Mouse (Mus musculus) c-Kit-negative CD71-positive TER-119-positive erythroid progenitor cells, embryonic 14.5 days (primary cell): ENCODE data around the gene Tmem229b.
"Not testable (repeated sequence)": the region's sequence is repeated elsewhere in the genome, so short reads cannot be mapped to it uniquely, and the experiment has no call there.

Source experiments
- DNase-seq: peaks from one replicate; pipeline ENCODE4 v3.0.0-alpha.2; 2013; ENCODE audit warnings: low read depth, low spot score

Gene Tmem229b

GRCm38 (mm10) chr12:79006478-79007125, 825 bp downstream of the Tmem229b start:
- DNase-seq = no peak

- DNase-seq = no peak
These were observed 1.4 kb downstream of the Tmem229b start for GRCm38 (mm10) chr12:79006076-79006475.

GRCm38 (mm10) chr12:79005456-79005855, 2.0 kb downstream of the Tmem229b start:
- DNase-seq = no peak

- no peak for DNase-seq
These were observed 4.4 kb downstream of the Tmem229b start for GRCm38 (mm10) chr12:79002978-79003377.

- DNase-seq = no peak
These were observed 5.0 kb downstream of the Tmem229b start for GRCm38 (mm10) chr12:79002406-79002805.

GRCm38 (mm10) chr12:78996711-78997110, 10.7 kb downstream of the Tmem229b start:
- DNase-seq = no peak

- no peak for DNase-seq
These were observed 11.2 kb downstream of the Tmem229b start for GRCm38 (mm10) chr12:78996271-78996670.

GRCm38 (mm10) chr12:78987581-78988081, 19.8 kb downstream of the Tmem229b start:
- DNase-seq = no peak

GRCm38 (mm10) chr12:78984035-78984432, 23.4 kb downstream of the Tmem229b start:
- DNase-seq = no peak

- no peak for DNase-seq
These were observed 24.0 kb downstream of the Tmem229b start for GRCm38 (mm10) chr12:78983296-78984034.

GRCm38 (mm10) chr12:78981938-78982825, 25.2 kb downstream of the Tmem229b start:
- DNase-seq = no peak

- DNase-seq = no peak
These were observed 26.3 kb downstream of the Tmem229b start for GRCm38 (mm10) chr12:78981131-78981530.

- DNase-seq = no peak
These were observed 26.7 kb downstream of the Tmem229b start for GRCm38 (mm10) chr12:78980683-78981091.

- DNase-seq = no peak
These were observed 29.9 kb downstream of the Tmem229b start for GRCm38 (mm10) chr12:78977552-78977951.

GRCm38 (mm10) chr12:78977078-78977477, 30.3 kb downstream of the Tmem229b start:
- DNase-seq = no peak

GRCm38 (mm10) chr12:78975836-78976235, 31.6 kb downstream of the Tmem229b start:
- no peak for DNase-seq

GRCm38 (mm10) chr12:78974767-78975166, 32.7 kb downstream of the Tmem229b start:
- DNase-seq = no peak

GRCm38 (mm10) chr12:78973779-78974178, 33.6 kb downstream of the Tmem229b start:
- no peak for DNase-seq

GRCm38 (mm10) chr12:78971649-78972048, 35.8 kb downstream of the Tmem229b start:
- no peak for DNase-seq

- no peak for DNase-seq
These were observed 36.7 kb downstream of the Tmem229b start for GRCm38 (mm10) chr12:78970725-78971124.

GRCm38 (mm10) chr12:78964496-78964895, 42.9 kb downstream of the Tmem229b start:
- DNase-seq = not testable (repeated sequence)

GRCm38 (mm10) chr12:78956405-78956804, 51.0 kb downstream of the Tmem229b start:
- DNase-seq = no peak
